Mouse (Mus musculus): Measurements from ENCODE around the gene Rexo1. TPM values are rescaled to one million over a fixed set of nuclear protein-coding genes. Genes with fewer than 3 reads are reported as not detected.

The Rexo1 gene
- total RNA-seq, 2 experiments from 2014 or later: 46.5 to 51.3 TPM

GRCm38 (mm10) chr10:80547539-80547938 lies 13.8 kb downstream of the Rexo1 start:
- no peak for DNase-seq (ENCODE audit: extremely low spot score in 1 of 2, low spot score in 2 of 2)
- intact Hi-C loops (cut with DNase I): no loop called here
- no peak for TF ChIP-seq CTCF (IDR thresholded peaks at IDR 0.05)
- Histone ChIP-seq H3K27ac (no peak overlapping the region), H3K4me3 (no peak overlapping the region)

GRCm38 (mm10) chr10:80546945-80547344 lies 14.4 kb downstream of the Rexo1 start:
- no peak for DNase-seq (ENCODE audit: extremely low spot score in 1 of 2, low spot score in 2 of 2)
- no peak for TF ChIP-seq CTCF (IDR thresholded peaks at IDR 0.05)
- intact Hi-C loops (cut with DNase I): no loop called here
- no peak overlapping the region for H3K4me3 ChIP-seq
- no peak overlapping the region for H3K27ac ChIP-seq

GRCm38 (mm10) chr10:80545590-80545989 lies 15.8 kb downstream of the Rexo1 start:
- no peak overlapping the region for H3K27ac ChIP-seq
- H3K4me3 ChIP-seq: no peak overlapping the region
- DNase-seq (ENCODE audit: extremely low spot score in 1 of 2, low spot score in 2 of 2): no peak
- TF ChIP-seq CTCF (IDR thresholded peaks at IDR 0.05): no peak
- intact Hi-C loops (cut with DNase I): no loop called here

- intact Hi-C loops (cut with DNase I): no loop called here
- no peak for TF ChIP-seq CTCF (IDR thresholded peaks at IDR 0.05)
- no peak for DNase-seq (ENCODE audit: extremely low spot score in 1 of 2, low spot score in 2 of 2)
- H3K4me3 ChIP-seq: no peak overlapping the region
- no peak overlapping the region for H3K27ac ChIP-seq
Observed at GRCm38 (mm10) chr10:80543873-80544272, 17.5 kb downstream of the Rexo1 start.

GRCm38 (mm10) chr10:80539493-80539892 lies 21.9 kb downstream of the Rexo1 start:
- intact Hi-C loops (cut with DNase I): no loop called here
- TF ChIP-seq CTCF (IDR thresholded peaks at IDR 0.05): no peak
- Histone ChIP-seq H3K4me3 (no peak overlapping the region), H3K27ac (no peak overlapping the region)
- DNase-seq (ENCODE audit: extremely low spot score in 1 of 2, low spot score in 2 of 2): no peak

GRCm38 (mm10) chr10:80538710-80539394 lies 22.5 kb downstream of the Rexo1 start, which contains the start of gene Atp8b3:
Gene Atp8b3, minus strand, starts transcription at chr10:80539124.
- Histone ChIP-seq H3K4me3 (no peak within 1 kb of the TSS), H3K27ac (no peak within 1 kb of the TSS)
- TF ChIP-seq CTCF (IDR thresholded peaks at IDR 0.05): no peak
- no peak for DNase-seq (ENCODE audit: extremely low spot score in 1 of 2, low spot score in 2 of 2)
- intact Hi-C loops (cut with DNase I): no loop called here

GRCm38 (mm10) chr10:80538180-80538579 lies 23.2 kb downstream of the Rexo1 start:
- no peak for DNase-seq (ENCODE audit: extremely low spot score in 1 of 2, low spot score in 2 of 2)
- Histone ChIP-seq H3K27ac (no peak overlapping the region), H3K4me3 (no peak overlapping the region)
- no peak for TF ChIP-seq CTCF (IDR thresholded peaks at IDR 0.05)
- intact Hi-C loops (cut with DNase I): no loop called here

- intact Hi-C loops (cut with DNase I): no loop called here
- Histone ChIP-seq H3K27ac (no peak overlapping the region), H3K4me3 (no peak overlapping the region)
- TF ChIP-seq CTCF (IDR thresholded peaks at IDR 0.05): no peak
- no peak for DNase-seq (ENCODE audit: extremely low spot score in 1 of 2, low spot score in 2 of 2)
Observed at GRCm38 (mm10) chr10:80535711-80536110, 25.6 kb downstream of the Rexo1 start.

GRCm38 (mm10) chr10:80535071-80535470 lies 26.3 kb downstream of the Rexo1 start:
- H3K27ac ChIP-seq: no peak overlapping the region
- no peak for DNase-seq (ENCODE audit: extremely low spot score in 1 of 2, low spot score in 2 of 2)
- intact Hi-C loops (cut with DNase I): no loop called here
- no peak overlapping the region for H3K4me3 ChIP-seq
- TF ChIP-seq CTCF (IDR thresholded peaks at IDR 0.05): no peak

GRCm38 (mm10) chr10:80533704-80534103 lies 27.7 kb downstream of the Rexo1 start:
- no peak for DNase-seq (ENCODE audit: extremely low spot score in 1 of 2, low spot score in 2 of 2)
- Histone ChIP-seq H3K4me3 (no peak overlapping the region), H3K27ac (no peak overlapping the region)
- intact Hi-C loops (cut with DNase I): no loop called here
- TF ChIP-seq CTCF (IDR thresholded peaks at IDR 0.05): no peak

GRCm38 (mm10) chr10:80532783-80533182 lies 28.6 kb downstream of the Rexo1 start:
- intact Hi-C loops (cut with DNase I): no loop called here
- no peak for DNase-seq (ENCODE audit: extremely low spot score in 1 of 2, low spot score in 2 of 2)
- no peak overlapping the region for H3K27ac ChIP-seq
- no peak for TF ChIP-seq CTCF (IDR thresholded peaks at IDR 0.05)
- H3K4me3 ChIP-seq: no peak overlapping the region

GRCm38 (mm10) chr10:80526172-80526571 lies 35.2 kb downstream of the Rexo1 start:
- TF ChIP-seq CTCF (IDR thresholded peaks at IDR 0.05): no peak
- intact Hi-C loops (cut with DNase I): no loop called here

GRCm38 (mm10) chr10:80523299-80523698 lies 38.1 kb downstream of the Rexo1 start:
- intact Hi-C loops (cut with DNase I): no loop called here
- DNase-seq (ENCODE audit: extremely low spot score in 1 of 2, low spot score in 2 of 2): no peak
- no peak overlapping the region for H3K4me3 ChIP-seq
- TF ChIP-seq CTCF (IDR thresholded peaks at IDR 0.05): peak; percentile 34
- no peak overlapping the region for H3K27ac ChIP-seq

More at GRCm38 (mm10) chr10:80526172-80526571, 35.2 kb downstream of the Rexo1 start:
- no peak overlapping the region for H3K27ac ChIP-seq
- no peak for DNase-seq (ENCODE audit: extremely low spot score in 1 of 2, low spot score in 2 of 2)
- no peak overlapping the region for H3K4me3 ChIP-seq
